Mouse (Mus musculus) lung, adult 2 months (tissue): Measurements from ENCODE around the gene Rsf1.

Experiments used
- CTCF ChIP-seq: fragments of 200-500 bp; IDR thresholded peaks from 2 replicates; pipeline ENCODE4 v1.5.1; 2011; ENCODE audit warnings: mild to moderate bottlenecking, low read length, control low read depth; ENCODE audit not compliant: insufficient read depth
- POLR2A ChIP-seq: fragments of 200-500 bp; IDR thresholded peaks from 2 replicates; pipeline ENCODE4 v1.6.1; 2011; ENCODE audit warnings: low read depth, mild to moderate bottlenecking, control low read depth, low read length, borderline replicate concordance; ENCODE audit errors: extremely low read depth

- TF ChIP-seq POLR2A (no peak), CTCF (no peak)
Measured at GRCm38 (mm10) chr7:97591336-97591735, 11.6 kb downstream of the Rsf1 start.
